Mouse (Mus musculus): Measurements from ENCODE around the gene Gm49450. TPM values are rescaled to one million over a fixed set of nuclear protein-coding genes. Genes with fewer than 3 reads are reported as not detected.
"Not testable (repeated sequence)": the region's sequence is repeated elsewhere in the genome, so short reads cannot be mapped to it uniquely, and the experiment has no call there.

The Gm49450 gene
- total RNA-seq, 2 experiments from 2014 or later: not detected

- DNase-seq: no peak
These were observed 2.6 kb upstream of the Gm49450 start for GRCm38 (mm10) chr15:98956000-98956399.

- no peak for DNase-seq
These were observed 2.0 kb upstream of the Gm49450 start for GRCm38 (mm10) chr15:98955324-98955723.

GRCm38 (mm10) chr15:98954425-98955253 is 1.3 kb upstream of the Gm49450 start:
- DNase-seq: peak; percentile 42 to 50

GRCm38 (mm10) chr15:98952751-98953400 is 475 bp downstream of the Gm49450 start:
- peak; percentile 83 to 89 for DNase-seq

- peak in 1 of 2 experiments; percentile 25 for DNase-seq
These were observed 1.3 kb downstream of the Gm49450 start for GRCm38 (mm10) chr15:98952063-98952455.

- DNase-seq: not testable (repeated sequence)
These were observed 2.0 kb downstream of the Gm49450 start for GRCm38 (mm10) chr15:98951122-98952062.

GRCm38 (mm10) chr15:98949607-98949892 is 3.8 kb downstream of the Gm49450 start:
- no peak for DNase-seq

GRCm38 (mm10) chr15:98948857-98949606 is 4.3 kb downstream of the Gm49450 start:
- DNase-seq: no peak

- no peak for DNase-seq
These were observed 5.0 kb downstream of the Gm49450 start for GRCm38 (mm10) chr15:98948382-98948781.

GRCm38 (mm10) chr15:98947884-98948283 is 5.5 kb downstream of the Gm49450 start:
- no peak for DNase-seq

GRCm38 (mm10) chr15:98943133-98943532 is 10.2 kb downstream of the Gm49450 start:
- no peak for DNase-seq

- DNase-seq: no peak
These were observed 11.3 kb downstream of the Gm49450 start for GRCm38 (mm10) chr15:98942081-98942480.

- DNase-seq: no peak
These were observed 11.8 kb downstream of the Gm49450 start for GRCm38 (mm10) chr15:98941539-98941938.

GRCm38 (mm10) chr15:98940816-98941215 is 12.5 kb downstream of the Gm49450 start:
- DNase-seq: no peak

- DNase-seq: peak; percentile 93 to 95
These were observed 19.0 kb downstream of the Gm49450 start, which contains the start of gene Tuba1b for GRCm38 (mm10) chr15:98934217-98934839. Gene Tuba1b, minus strand, starts transcription at chr15:98934565.

- DNase-seq: peak; percentile 96 to 97
These were observed 19.5 kb downstream of the Gm49450 start for GRCm38 (mm10) chr15:98933833-98934216.

- DNase-seq: peak; percentile 41 to 48
These were observed 20.2 kb downstream of the Gm49450 start for GRCm38 (mm10) chr15:98933004-98933671.

GRCm38 (mm10) chr15:98930998-98931397 is 22.4 kb downstream of the Gm49450 start:
- DNase-seq: no peak

GRCm38 (mm10) chr15:98930017-98930734 is 23.2 kb downstream of the Gm49450 start:
- DNase-seq: no peak

Data from heart, adult 18-20 months (tissue).